Mouse (Mus musculus): ENCODE measurements around the gene Ntpcr. TPM values are rescaled to one million over a fixed set of nuclear protein-coding genes. Genes with fewer than 3 reads are reported as not detected.

Gene Ntpcr
- total and polyA plus RNA-seq, 3 experiments, result 40.0 to 45.3 TPM; not detected in 1

DNA sequence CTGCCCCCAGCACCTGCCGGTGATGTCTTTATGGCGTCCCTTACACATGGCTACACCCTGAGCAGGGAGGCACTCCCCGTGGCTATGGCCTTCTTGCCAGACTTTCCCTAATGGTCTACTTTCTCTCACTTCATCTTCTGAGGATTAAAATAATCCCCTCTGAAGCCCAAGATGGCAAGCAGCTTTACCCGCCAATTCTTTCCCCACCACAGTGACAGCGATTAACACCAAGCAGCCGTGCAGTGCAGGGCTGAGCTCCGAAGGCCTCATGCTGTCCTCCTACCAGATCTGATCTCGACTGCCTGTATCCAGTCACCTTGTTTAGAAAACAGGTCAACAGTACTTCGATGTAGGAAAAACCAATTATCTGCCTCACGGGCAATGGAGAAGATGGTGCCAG lies 10.9 kb downstream of the Ntpcr start:
- no peak for TF ChIP-seq TBP (IDR thresholded peaks at IDR 0.05; ENCODE audit: low read depth, low read length)
- no peak for TF ChIP-seq E2F4 (IDR thresholded peaks at IDR 0.05; ENCODE audit: borderline replicate concordance, low read depth, low read length)
- TF ChIP-seq ZKSCAN1 (IDR thresholded peaks at IDR 0.05; ENCODE audit: low read depth, low read length), result no peak
- no peak for TF ChIP-seq EP300 (IDR thresholded peaks at IDR 0.05; ENCODE audit: low read depth in 1 of 2, low read length in 2 of 2)
- no peak for TF ChIP-seq RCOR1 (IDR thresholded peaks at IDR 0.05; ENCODE audit: low read depth, low read length)
- no peak for TF ChIP-seq CTCF (IDR thresholded peaks at IDR 0.05 in 2 of 3, conservative IDR thresholded peaks at IDR 0.05 in 1 of 3; ENCODE audit: control insufficient read depth in 1 of 3, insufficient read depth in 1 of 3, low read depth in 2 of 3, low read length in 3 of 3, poor library complexity in 1 of 3, severe bottlenecking in 1 of 3)
- TF ChIP-seq JUND (IDR thresholded peaks at IDR 0.05; ENCODE audit: low read depth, low read length), result no peak
- no peak for TF ChIP-seq POLR2AphosphoS5 (IDR thresholded peaks at IDR 0.05; ENCODE audit: borderline replicate concordance, low read depth, low read length)
- no peak for TF ChIP-seq ELF1 (IDR thresholded peaks at IDR 0.05; ENCODE audit: low read depth, low read length)
- TF ChIP-seq TAL1 (IDR thresholded peaks at IDR 0.05; ENCODE audit: low read length), result no peak
- no peak for TF ChIP-seq ZNF384 (IDR thresholded peaks at IDR 0.05; ENCODE audit: low read depth, low read length)
- TF ChIP-seq GATA1 (IDR thresholded peaks at IDR 0.05; ENCODE audit: low read depth, low read length), result no peak
- no peak for TF ChIP-seq BHLHE40 (IDR thresholded peaks at IDR 0.05; ENCODE audit: borderline replicate concordance, low read depth, low read length)
- TF ChIP-seq CHD1 (IDR thresholded peaks at IDR 0.05; ENCODE audit: low read depth, low read length), result no peak
- no peak for TF ChIP-seq SMC3 (IDR thresholded peaks at IDR 0.05; ENCODE audit: low read depth, low read length)
- no peak for TF ChIP-seq MXI1 (IDR thresholded peaks at IDR 0.05; ENCODE audit: low read depth, low read length)
- no peak for TF ChIP-seq NRF1 (IDR thresholded peaks at IDR 0.05; ENCODE audit: insufficient read depth, low read depth, low read length, poor library complexity, severe bottlenecking)
- TF ChIP-seq USF1 (IDR thresholded peaks at IDR 0.05; ENCODE audit: low read depth, low read length), result no peak
- no peak for TF ChIP-seq ETS1 (IDR thresholded peaks at IDR 0.05; ENCODE audit: low read depth, low read length)
- TF ChIP-seq NELFE (IDR thresholded peaks at IDR 0.05; ENCODE audit: low read depth, low read length), result no peak
- no peak for DNase-seq (ENCODE audit: low read depth, low spot score)
- Histone ChIP-seq H3K79me2 (ENCODE audit: control insufficient read depth, insufficient read depth, low read length, poor library complexity) (no peaks in the 10 kb centered on the region), H3K4me3 (ENCODE audit: control insufficient read depth in 1 of 2, insufficient read depth in 1 of 2, low read depth in 2 of 2, low read length in 2 of 2) (no peak overlapping the region), H3K9me3 (replicated peaks; ENCODE audit: insufficient read depth, low read length) (no peaks in the 10 kb centered on the region), H3K9ac (ENCODE audit: control insufficient read depth, low read depth, low read length, poor library complexity, severe bottlenecking) (no peak overlapping the region), H3K27me3 (ENCODE audit: control insufficient read depth in 1 of 2, insufficient read depth in 2 of 2, low read length in 2 of 2) (no peaks in the 10 kb centered on the region), H3K36me3 (ENCODE audit: control insufficient read depth in 1 of 2, insufficient read depth in 2 of 2, low read length in 2 of 2) (no peaks in the 10 kb centered on the region), H3K4me1 (ENCODE audit: control insufficient read depth in 1 of 2, insufficient read depth in 2 of 2, low read length in 2 of 2) (no peaks in the 10 kb centered on the region), H3K27ac (ENCODE audit: control insufficient read depth, low read depth, low read length) (no peak overlapping the region)

- no peak overlapping the region for H3K4me3 ChIP-seq (ENCODE audit: control insufficient read depth in 1 of 2, insufficient read depth in 1 of 2, low read depth in 2 of 2, low read length in 2 of 2)
- no peak overlapping the region for H3K9ac ChIP-seq (ENCODE audit: control insufficient read depth, low read depth, low read length, poor library complexity, severe bottlenecking)
- no peak for DNase-seq (ENCODE audit: low read depth, low spot score)
- H3K79me2 ChIP-seq (ENCODE audit: control insufficient read depth, insufficient read depth, low read length, poor library complexity), result no peaks in the 10 kb centered on the region
- TF ChIP-seq MXI1 (IDR thresholded peaks at IDR 0.05; ENCODE audit: low read depth, low read length) (no peak), SMC3 (IDR thresholded peaks at IDR 0.05; ENCODE audit: low read depth, low read length) (no peak), CHD1 (IDR thresholded peaks at IDR 0.05; ENCODE audit: low read depth, low read length) (no peak), RCOR1 (IDR thresholded peaks at IDR 0.05; ENCODE audit: low read depth, low read length) (no peak), POLR2AphosphoS2 (IDR thresholded peaks at IDR 0.05; ENCODE audit: low read length) (no peak), JUND (IDR thresholded peaks at IDR 0.05; ENCODE audit: low read depth, low read length) (no peak), TBP (IDR thresholded peaks at IDR 0.05; ENCODE audit: low read depth, low read length) (no peak)
- H3K27ac ChIP-seq (ENCODE audit: control insufficient read depth, low read depth, low read length), result no peak overlapping the region
- H3K27me3 ChIP-seq (ENCODE audit: control insufficient read depth in 1 of 2, insufficient read depth in 2 of 2, low read length in 2 of 2), result no peaks in the 10 kb centered on the region
- no peaks in the 10 kb centered on the region for H3K4me1 ChIP-seq (ENCODE audit: control insufficient read depth in 1 of 2, insufficient read depth in 2 of 2, low read length in 2 of 2)
- H3K9me3 ChIP-seq (replicated peaks; ENCODE audit: insufficient read depth, low read length), result no peaks in the 10 kb centered on the region
- no peaks in the 10 kb centered on the region for H3K36me3 ChIP-seq (ENCODE audit: control insufficient read depth in 1 of 2, insufficient read depth in 2 of 2, low read length in 2 of 2)
Observed at GRCm38 (mm10) chr8:125741377-125741776, 11.6 kb downstream of the Ntpcr start.

All from MEL (cell line).